1 mouse cellular context compared by ENCODE assay signal in genomic region chr8:119616358-119616757, GRCm38 (mm10).
TF ChIP-seq lines count a peak whose summit lies in the region.

No protein-coding gene starts in this region.

TF ChIP-seq in CH12.LX, 34 proteins besides CTCF, POLR2A, EP300 and RAD21 (continued from another document):
- TF ChIP-seq HCFC1 (IDR thresholded peaks at IDR 0.05; ENCODE audit: low read depth, low read length) = no peak
- no peak for TF ChIP-seq TBP (conservative IDR thresholded peaks at IDR 0.05; ENCODE audit: low read depth, low read length)
- no peak for TF ChIP-seq ZKSCAN1 (IDR thresholded peaks at IDR 0.05; ENCODE audit: borderline replicate concordance, low read depth, low read length)
- TF ChIP-seq SIN3A (IDR thresholded peaks at IDR 0.05; ENCODE audit: low read length) = no peak
- no peak for TF ChIP-seq NRF1 (IDR thresholded peaks at IDR 0.05; ENCODE audit: low read depth, low read length)
- TF ChIP-seq GABPA (IDR thresholded peaks at IDR 0.05; ENCODE audit: insufficient replicate concordance, low read depth, low read length) = no peak
- TF ChIP-seq CHD2 (IDR thresholded peaks at IDR 0.05; ENCODE audit: low read length) = no peak
- TF ChIP-seq MAFK (IDR thresholded peaks at IDR 0.05; ENCODE audit: insufficient replicate concordance, low read length) = no peak
- TF ChIP-seq PAX5 (IDR thresholded peaks at IDR 0.05; ENCODE audit: low read length) = no peak
- TF ChIP-seq KAT2A (IDR thresholded peaks at IDR 0.05; ENCODE audit: insufficient replicate concordance, low read length) = no peak
- TF ChIP-seq MAZ (IDR thresholded peaks at IDR 0.05; ENCODE audit: low read depth, low read length) = no peak
- no peak for TF ChIP-seq MXI1 (IDR thresholded peaks at IDR 0.05; ENCODE audit: low read depth, low read length)
- TF ChIP-seq E2F4 (IDR thresholded peaks at IDR 0.05; ENCODE audit: insufficient replicate concordance, low read depth, low read length) = no peak
- no peak for TF ChIP-seq ELF1 (IDR thresholded peaks at IDR 0.05; ENCODE audit: low read depth, low read length)
- no peak for TF ChIP-seq MAX (IDR thresholded peaks at IDR 0.05; ENCODE audit: low read length)
- no peak for TF ChIP-seq MEF2A (IDR thresholded peaks at IDR 0.05; ENCODE audit: borderline replicate concordance, low read depth, low read length)
